Mouse (Mus musculus): Measurements from ENCODE around the gene Wt1.

GRCm38 (mm10) chr2:105127531-105128480 is 1.5 kb downstream of the Wt1 start:
- no peak for TF ChIP-seq CTCF (conservative IDR thresholded peaks at IDR 0.05; ENCODE audit: insufficient read depth, insufficient read length, low read depth, low read length)
- TF ChIP-seq POLR2A (IDR thresholded peaks at IDR 0.05; ENCODE audit: low read depth, low read length), result no peak

Measured in kidney, adult 2 months (tissue).